Mouse (Mus musculus) neutrophil, adult 59 days (primary cell): ENCODE results near the gene Vmn1r80. TPM values are rescaled to one million over a fixed set of nuclear protein-coding genes. Genes with fewer than 3 reads are reported as not detected.

Experiments
- total RNA-seq, 2 experiments: library from RNA; stranded (reverse); gene quantifications; 1 replicate in 1 of 2; 2 replicates in 1 of 2; pipeline ENCODE4 v1.2.4; 2023

The Vmn1r80 gene
- not detected for total RNA-seq

GRCm38 (mm10) chr7:12188986-12189385, at the start of gene Vmn1r80:
Gene Vmn1r80 (plus strand): TSS chr7:12189286.

DNA sequence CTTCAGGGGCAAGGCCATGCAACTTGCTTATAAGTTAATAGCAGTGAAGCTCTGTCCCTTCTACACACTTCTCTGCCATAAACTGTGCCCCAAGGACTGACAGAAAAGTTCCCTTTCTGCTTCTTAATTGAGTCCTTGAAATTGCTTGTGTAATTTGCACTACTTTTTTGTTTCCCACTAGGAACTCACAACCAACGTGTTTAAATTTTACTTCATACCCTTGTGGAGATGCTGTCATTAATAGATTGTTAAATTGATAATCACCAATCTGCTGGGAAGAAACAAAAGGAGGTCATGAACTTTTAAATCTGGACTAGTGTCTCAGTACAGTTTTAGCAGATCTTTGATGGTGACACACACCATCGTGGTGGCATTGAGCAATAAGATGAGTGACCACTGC, 39.1 kb upstream of the Vmn1r80 start, which contains the start of gene Vmn1r78:
Vmn1r78 (plus strand) TSS at position 301 of the 400 bp plus-strand sequence.

DNA sequence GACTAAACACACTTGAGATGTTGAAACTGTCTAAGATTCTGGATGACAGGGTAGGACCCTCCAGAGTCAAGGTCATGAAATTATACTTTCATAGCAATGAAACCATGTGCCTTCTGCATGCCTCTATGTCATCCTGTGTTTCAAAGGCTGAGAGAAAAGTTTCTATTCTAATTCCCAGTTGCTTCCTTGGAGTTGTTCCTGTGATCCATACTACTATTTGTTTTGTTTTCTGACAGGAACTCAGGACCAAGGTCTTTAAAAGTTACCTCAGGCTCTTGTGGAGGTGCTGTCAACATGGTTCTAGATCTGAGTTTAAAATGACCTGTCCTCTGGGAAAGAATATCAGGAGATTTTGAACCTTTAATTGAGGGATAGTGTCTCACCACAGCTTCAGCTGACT, 18.1 kb upstream of the Vmn1r80 start, which contains the start of gene Vmn1r79:
Vmn1r79 (plus strand) TSS at position 301 of the 400 bp plus-strand sequence.

Other genes starting within 250 kb of the Vmn1r80 start
- gene Vmn1r77, start 152.5 kb upstream of the Vmn1r80 start, total RNA-seq = not detected
- gene Vmn1r78, start 39.0 kb upstream of the Vmn1r80 start, total RNA-seq = not detected
- gene Vmn1r79, start 18.0 kb upstream of the Vmn1r80 start, total RNA-seq = not detected
- gene Vmn1r81, start 79.0 kb downstream of the Vmn1r80 start, total RNA-seq = under 1 TPM in 1 of 2 experiments, not detected in 1; 0.02 TPM
- gene Vmn1r82, start 111.1 kb downstream of the Vmn1r80 start, total RNA-seq = not detected
- under 1 TPM; 0.24 to 0.26 TPM for gene Vmn1r83, start 140.2 kb downstream of the Vmn1r80 start, total RNA-seq
- gene Vmn1r84, start 180.0 kb downstream of the Vmn1r80 start, total RNA-seq = not detected
- gene Zfp551, start 233.5 kb downstream of the Vmn1r80 start, total RNA-seq = under 1 TPM in 1 of 2 experiments, not detected in 1; 0.60 TPM